Mouse (Mus musculus): ENCODE data around the gene Atp13a4.
A peak's percentile ranks its signal among the peaks of the same experiment; 100 is the strongest.

Atp13a4 gene

GRCm38 (mm10) chr16:29544829-29545228 lies at the start of gene Atp13a4:
TSS of gene Atp13a4 (minus strand) at chr16:29544864.
- DNase-seq: no peak

DNA sequence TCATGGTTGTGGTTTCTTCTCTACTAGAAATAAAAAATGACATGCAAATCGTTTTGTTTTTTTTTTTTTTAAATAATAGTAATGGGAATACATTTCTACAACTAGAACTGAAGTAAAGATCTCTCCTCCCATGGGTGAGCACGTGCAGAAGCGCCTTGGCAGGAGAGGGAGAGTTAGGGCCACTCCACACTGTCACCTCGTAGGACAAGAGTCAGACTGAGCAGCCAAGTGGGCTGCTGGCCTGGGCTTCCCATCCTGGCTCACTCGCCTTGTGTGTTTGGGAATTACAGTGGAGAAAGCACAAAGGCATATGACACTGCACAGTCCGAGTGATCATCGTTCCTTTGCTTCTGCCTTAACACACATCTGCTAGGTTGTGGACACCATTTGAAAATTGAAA lies 47.5 kb upstream of the Atp13a4 start:
- peak; percentile 93 for DNase-seq

- DNase-seq: no peak
These were observed 35.1 kb upstream of the Atp13a4 start for GRCm38 (mm10) chr16:29579787-29580176.

DNA sequence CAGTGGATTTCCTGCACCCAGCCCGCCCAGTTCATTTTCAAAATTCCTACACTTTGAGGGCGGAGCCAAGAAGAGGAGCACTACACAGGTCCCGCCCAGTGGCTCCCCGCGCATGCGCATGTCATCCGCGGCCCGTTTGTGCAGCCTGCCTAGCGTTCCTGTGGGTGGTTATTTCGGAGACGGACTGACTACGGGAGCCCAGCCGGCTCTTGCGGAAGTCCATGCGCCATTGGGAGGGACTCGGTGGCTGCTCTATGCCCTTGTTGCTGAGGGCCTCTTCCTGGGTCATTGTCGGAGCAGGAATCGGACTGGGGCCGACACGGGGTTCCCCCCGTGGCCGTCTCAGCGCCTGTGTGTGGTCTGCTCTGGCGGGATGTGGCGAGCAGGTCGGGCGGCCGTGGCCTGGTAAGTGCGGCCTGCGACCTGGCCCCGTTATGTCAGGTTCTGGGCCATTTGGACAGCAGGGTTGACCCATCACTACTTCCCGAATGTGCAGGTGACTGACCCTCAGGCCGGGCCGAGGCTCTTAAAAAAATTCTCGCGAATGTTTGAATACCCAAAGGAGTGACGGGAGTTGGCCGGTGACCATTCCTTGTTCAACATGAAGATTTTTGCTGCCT lies 34.6 kb upstream of the Atp13a4 start, which contains the start of gene Opa1:
Opa1 (plus strand) TSS at position 168 of the 620 bp plus-strand sequence.
- DNase-seq: peak; percentile 99

DNA sequence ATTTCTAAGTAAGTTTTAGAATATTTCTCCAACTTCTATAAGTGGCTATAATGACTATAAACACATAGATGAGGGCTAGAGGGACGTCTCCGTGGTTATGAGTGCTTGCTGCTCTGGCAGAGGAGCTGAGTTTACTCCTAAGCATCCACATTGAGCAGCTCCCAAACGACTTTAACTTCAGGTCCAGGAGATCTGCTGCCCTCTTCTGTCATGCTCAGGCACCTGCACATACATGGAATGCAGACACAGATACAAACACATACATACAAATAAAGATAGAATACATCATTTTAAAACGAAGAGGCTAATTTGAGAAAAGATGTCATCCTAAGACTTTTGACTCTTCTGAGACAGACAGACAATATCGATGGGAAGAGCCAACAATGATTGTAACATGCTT lies 31.0 kb upstream of the Atp13a4 start:
- no peak for DNase-seq

GRCm38 (mm10) chr16:29574013-29574412 lies 29.3 kb upstream of the Atp13a4 start:
- no peak for DNase-seq

DNA sequence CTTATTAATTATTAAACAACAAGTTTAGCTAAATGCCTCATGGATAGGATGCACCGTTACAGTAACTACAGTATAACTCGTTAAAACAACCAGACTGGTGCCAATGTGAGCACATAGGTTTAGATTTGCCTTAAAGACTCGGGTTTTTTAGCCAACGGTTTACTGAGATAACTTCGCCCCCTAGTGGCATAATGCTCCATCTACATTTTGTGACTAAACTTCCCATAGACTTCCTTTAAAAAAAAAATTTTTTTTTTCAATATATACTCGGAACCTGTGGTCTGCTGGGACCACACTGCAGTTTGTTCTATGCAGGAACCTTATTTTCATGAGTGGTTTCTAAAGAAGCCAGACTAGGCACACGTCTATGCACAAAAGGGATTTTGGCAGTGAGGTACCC lies 16.2 kb upstream of the Atp13a4 start:
- no peak for DNase-seq

- no peak for DNase-seq
These were observed 15.8 kb upstream of the Atp13a4 start for GRCm38 (mm10) chr16:29560454-29560853.

GRCm38 (mm10) chr16:29559667-29560066 lies 15.0 kb upstream of the Atp13a4 start:
- DNase-seq: no peak

DNA sequence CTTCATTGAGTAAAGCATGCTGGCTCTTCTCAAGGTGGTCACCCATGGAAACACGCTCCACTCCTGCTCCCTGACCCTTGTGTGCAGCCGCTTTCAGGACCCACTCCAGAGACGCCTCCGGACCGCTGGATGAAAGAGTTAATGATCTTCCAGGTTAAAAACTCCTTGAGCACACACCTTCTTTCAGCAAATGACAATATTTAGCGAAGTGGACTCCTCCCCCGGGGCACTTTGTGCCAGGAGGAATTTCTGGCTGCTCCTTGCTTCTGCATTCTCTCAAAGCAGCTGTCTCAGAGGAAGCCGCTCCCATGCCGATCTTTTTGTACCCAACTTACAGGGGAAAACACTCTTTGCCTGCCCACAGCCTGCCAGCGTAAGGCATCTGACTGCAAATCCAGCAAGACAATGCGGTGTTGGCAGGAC lies 3.4 kb downstream of the Atp13a4 start:
- DNase-seq: no peak

DNA sequence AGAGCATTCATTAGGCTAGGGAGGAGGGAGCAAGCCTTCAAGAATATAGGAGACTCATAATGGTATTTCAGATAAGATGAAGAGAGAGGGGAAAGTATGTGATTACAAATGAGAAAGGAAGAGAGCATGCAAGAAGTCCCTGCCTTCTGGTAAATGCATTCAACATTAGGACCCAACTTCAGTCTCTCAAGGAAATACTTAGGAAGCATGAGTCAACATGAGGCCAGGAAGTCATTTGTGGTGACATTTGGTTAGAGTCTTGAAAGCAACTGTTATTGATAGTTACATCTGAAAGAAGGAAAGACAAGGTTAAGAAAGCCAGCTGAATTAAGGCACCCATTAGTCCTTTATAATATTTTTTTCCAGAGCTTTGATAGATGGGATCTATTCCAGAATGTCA lies 4.8 kb downstream of the Atp13a4 start:
- DNase-seq: no peak

- DNase-seq: peak; percentile 35
These were observed 8.1 kb downstream of the Atp13a4 start for GRCm38 (mm10) chr16:29536411-29537204.

DNA sequence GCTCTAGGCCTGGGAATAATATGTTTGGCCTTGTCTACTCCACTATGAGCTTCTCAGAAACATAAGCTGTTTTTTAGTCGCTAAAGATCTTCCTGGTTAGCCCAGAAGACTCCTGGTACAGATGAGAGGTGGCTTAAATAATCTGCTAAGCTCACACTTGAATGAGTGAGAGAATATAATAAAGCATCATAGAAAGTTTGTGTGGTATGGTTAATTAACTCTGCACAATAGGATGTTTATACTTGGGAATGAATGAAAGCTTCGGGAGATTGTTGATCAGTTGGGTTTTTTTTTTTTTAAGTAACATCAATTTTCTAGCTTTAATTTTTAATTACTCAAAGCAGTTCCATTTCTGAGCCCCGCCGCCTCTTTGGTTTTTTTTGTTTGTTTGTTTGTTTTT lies 8.8 kb downstream of the Atp13a4 start:
- no peak for DNase-seq

DNA sequence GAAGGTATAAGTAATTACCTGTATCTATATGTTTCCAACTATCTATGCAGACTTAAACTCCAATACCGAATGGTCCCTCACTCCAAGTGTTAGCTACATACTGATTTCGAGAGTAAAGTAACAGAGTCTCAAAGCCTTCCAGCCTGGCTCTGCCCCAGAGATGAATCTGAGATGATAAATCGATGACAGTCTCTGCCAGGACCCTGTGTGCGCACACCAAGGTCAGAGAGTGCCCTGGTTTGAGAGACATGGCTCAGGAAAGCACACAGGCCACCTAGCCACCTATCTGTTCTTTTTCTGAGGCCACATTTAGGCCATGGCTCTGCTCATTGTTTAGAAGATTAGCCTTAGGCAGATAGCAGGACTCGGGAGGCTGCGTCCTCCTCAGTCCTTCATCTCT lies 11.0 kb downstream of the Atp13a4 start:
- no peak for DNase-seq

GRCm38 (mm10) chr16:29527085-29527484 lies 17.6 kb downstream of the Atp13a4 start:
- DNase-seq: no peak

DNA sequence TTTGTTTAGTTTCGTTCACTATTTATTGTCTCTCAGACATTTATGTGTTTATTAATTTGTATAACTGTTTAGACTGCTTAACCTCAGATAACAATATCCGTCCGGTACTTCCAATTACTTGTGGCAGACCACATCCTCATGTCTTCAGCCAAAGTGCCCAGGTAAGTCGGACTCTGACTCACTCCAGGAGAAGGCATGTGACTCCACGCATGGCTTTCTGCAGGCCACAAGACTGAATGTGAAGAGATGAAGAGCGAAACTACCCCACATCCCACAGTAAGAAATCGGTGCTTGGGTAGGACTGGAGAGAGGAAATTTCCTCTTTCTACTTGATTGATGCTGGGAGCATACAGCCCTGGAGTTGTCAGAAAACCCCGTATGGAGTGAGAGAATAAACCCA lies 18.1 kb downstream of the Atp13a4 start:
- no peak for DNase-seq

GRCm38 (mm10) chr16:29512495-29512894 lies 32.2 kb downstream of the Atp13a4 start:
- peak; percentile 86 for DNase-seq

GRCm38 (mm10) chr16:29510743-29511142 lies 33.9 kb downstream of the Atp13a4 start:
- no peak for DNase-seq

GRCm38 (mm10) chr16:29509881-29510280 lies 34.8 kb downstream of the Atp13a4 start:
- DNase-seq: no peak

DNA sequence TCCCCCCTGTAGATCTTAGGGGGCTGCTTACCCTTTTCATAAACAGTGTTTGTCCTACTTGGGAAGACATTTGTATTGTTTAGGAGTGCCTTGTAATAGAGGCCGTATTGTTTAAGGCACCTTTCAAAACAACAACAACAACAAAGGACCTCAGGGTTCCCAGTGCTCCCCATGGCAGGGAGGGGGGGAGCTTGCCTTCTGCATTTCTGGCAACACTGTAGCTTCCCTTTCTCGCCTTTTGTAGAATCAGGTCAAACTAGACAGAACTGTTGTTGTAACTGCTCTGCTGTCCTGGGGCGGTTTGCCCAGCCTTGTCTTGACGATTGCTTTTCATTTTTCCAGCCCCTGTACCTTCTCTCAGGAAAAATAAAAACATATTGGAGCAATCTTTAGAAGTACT lies 40.0 kb downstream of the Atp13a4 start:
- no peak for DNase-seq

DNA sequence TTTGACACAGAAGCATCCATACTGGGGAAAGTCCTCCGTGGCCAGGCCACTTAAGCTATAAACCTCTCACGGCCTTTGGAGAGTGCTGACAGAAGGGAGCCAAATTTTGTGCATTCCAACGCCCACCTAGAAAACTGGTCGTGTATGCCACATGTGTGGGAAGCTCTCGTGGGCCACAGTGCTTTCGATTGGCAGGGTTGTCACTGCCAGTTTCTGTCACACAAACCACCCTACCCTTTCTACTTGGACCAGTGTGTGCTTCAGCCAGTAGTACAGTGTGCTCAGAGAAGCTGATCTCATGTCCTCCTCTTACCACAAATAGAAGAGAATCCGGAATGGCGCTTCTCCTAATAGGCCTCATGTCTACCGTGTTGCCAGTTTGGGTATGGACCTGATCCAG lies 40.5 kb downstream of the Atp13a4 start:
- no peak for DNase-seq

- DNase-seq: no peak
These were observed 53.6 kb downstream of the Atp13a4 start for GRCm38 (mm10) chr16:29491031-29491430.

DNA sequence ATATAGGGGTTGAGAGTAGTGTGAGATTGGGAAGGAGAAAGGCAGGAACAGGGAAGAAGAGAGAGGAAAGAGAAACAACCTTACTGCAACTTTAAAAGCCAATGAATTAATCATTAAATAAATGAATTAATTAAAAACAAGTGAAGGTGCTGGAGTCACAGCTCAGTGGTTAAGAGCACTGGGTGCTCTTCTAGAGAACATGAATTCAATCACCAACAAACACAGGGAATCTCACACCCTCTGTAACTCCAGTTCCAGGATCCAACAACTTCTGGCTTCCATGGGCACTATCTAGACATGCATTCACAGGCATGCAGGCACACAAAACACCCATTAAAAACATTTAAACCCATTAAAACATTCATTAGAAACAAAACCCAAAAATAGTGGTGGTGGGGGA lies 63.2 kb downstream of the Atp13a4 start:
- no peak for DNase-seq

DNA sequence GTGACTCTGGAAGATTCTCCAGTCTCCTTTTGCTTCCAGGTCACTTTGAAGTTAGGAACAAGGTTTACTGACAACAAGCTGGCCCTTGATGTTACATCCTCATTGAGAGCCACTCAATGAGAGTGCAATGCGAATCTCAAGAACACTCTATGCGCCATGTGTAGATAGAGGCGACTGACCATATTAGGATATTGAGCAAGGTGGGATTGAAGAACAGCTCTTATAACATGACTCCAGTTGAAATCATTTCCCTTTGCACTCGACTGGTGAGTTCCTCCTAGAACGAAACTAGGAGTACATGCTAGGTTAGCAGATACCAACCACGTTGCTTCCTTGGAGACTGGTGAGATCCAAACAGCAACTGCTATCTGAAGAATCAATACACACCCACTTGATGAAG lies 64.3 kb downstream of the Atp13a4 start:
- DNase-seq: no peak

GRCm38 (mm10) chr16:29463798-29464197 lies 80.9 kb downstream of the Atp13a4 start:
- no peak for DNase-seq

Data from heart, adult 11 months (tissue).